Mouse (Mus musculus): ENCODE results near the gene Mpv17.

Gene Mpv17

DNA sequence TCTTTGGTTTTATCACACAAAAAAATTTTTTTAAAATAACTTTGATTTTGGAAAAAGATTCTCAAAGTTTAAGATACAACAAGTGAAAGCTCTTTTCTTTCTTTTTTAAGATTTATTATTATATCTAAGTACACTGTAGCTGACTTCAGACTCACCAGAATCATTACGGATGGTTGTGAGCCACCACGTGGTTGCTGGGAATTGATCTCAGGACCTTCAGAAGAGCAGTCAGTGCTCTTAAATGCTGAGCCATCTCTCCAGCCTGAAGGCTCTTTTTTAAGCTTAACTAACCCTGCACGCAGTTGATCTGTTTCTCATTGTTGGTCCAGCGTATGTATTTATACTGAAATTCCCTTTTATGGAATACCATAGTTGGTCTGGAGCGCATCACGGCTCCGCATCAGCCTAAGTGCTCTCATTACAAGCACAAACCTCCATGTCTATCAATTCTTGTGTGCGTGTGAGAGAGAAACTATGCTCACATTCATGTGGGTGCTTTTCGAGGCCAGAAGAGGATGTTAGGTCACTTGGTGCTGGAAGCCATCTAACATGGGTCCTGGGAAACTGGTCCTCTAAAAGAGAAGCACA, 27.2 kb upstream of the Mpv17 start:
- DNase-seq = no peak

DNA sequence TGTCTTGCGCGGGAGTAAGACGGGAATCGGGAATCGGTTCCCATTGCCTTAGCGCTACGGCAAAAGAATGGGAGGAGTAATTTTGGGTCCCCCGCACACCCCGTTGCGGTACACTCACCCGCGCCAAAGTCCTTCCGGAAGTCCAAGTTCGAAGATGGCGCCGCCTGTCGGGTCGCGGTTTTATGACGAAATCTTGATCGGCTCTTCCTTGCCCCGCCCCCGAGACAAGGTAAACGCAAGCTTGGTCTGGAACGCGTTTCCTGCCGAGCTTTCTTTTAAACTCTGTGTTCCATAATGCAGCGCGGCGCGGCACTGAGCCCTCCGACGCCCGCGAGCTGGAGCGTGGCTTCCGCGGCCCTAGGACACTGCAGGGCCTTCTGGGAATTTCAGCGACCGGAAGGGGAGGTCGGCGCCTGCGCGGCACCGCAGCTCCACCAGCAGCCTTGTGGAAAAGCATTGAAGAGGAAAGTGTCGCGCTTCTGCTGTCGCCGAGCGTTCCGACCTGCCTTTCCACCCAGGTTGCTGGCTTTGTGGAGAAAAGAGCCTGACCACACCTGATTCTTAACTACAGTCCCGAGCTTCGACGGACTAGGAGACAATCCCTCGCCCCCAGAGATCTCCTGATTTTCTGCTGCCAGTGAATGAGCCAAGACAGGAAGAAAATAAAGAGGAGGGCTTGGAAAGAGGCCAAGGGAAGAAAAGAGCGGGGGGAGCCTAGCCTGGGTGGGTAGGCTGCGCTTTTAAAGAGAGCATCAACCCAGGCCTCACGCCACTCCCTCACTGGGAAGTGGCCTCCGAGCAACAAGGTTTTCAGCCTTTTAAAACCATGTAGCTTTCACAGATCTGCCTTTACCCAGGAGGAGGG, 25.9 kb upstream of the Mpv17 start, which contains the start of the genes Gm29609 and Gtf3c2:
Gm29609 (minus strand) TSS at position 146 of the 865 bp plus-strand sequence.
Gtf3c2 (minus strand) TSS at position 379 of the 865 bp plus-strand sequence.
- peak; percentile 96 for DNase-seq

DNA sequence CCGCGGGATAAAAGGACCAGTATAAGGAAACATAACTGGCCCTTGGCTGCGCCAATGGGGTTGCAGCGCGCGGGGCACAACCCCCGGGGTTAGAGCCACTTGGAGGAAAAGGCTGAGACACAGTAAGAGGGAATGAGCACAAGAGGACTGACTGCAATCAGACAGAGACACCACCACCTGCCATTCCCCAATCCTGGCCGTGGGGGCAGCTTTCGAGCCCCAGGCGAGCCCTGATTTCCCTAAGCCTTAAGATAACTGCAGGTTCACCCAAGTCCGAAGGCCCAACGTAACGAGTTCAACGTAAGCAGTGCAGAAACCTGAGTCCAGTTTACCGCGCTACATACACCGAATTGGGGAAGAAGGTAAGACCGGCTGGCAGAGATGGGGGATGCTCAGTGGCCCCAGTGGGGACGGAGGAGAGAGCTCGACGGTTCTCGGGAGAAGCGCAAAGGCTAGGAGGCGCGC, 25.3 kb upstream of the Mpv17 start:
- DNase-seq = no peak

DNA sequence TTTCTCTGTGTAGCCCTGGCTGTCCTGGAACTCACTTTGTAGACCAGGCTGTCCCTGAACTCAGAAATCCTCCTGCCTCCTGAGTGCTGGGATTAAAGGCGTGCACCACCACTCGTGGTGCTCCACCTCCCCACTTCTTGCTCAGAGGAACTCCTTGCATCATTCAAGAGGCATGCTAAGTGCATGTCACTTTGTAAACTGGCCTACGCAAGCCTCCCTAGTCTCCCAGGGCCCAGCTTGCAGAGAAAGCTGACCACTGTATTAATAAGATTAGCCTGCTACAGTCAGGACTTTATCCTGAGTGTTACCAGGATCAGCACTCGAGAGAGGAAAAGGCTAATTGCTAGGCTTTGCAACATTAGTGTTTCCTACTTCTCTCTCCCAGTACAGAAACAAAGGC, 14.6 kb upstream of the Mpv17 start:
- no peak for DNase-seq

DNA sequence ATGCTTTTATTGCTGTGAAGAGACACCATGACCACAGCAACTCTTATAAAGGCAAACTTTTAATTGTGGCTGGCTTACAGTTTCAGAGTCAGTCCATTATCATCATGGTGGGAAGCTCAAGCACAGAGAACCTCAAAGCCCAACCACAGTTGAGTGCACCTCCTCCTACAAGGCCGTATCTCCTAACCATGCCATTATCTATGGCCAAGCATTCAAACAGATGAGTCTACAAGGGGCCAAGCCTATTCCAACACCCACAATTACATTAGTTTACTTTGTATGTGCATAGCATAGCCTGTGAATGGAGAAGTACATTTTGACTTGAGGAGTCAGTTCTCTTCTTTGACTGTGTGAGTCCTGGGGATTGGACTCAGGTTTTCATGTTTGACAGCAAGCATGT, 10.8 kb upstream of the Mpv17 start:
- no peak for DNase-seq

DNA sequence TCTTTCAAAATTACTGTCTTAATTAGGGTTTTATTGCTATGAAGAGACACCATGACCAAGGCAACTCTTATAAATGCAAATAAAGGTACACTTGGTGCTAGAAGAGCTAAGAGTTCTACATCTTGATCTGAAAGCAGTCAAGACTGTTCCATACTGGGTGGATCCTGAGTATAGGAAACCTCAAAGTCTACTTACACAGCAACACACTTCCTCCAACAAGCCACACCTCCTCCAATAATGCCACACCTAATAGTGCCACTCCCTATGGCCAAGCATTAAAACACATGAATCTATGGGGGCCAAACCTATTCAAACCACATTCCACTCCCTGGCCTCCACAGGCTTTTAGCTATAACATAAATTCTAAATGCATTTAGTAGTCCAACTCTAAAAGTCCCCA, 8.4 kb upstream of the Mpv17 start:
- DNase-seq = no peak

DNA sequence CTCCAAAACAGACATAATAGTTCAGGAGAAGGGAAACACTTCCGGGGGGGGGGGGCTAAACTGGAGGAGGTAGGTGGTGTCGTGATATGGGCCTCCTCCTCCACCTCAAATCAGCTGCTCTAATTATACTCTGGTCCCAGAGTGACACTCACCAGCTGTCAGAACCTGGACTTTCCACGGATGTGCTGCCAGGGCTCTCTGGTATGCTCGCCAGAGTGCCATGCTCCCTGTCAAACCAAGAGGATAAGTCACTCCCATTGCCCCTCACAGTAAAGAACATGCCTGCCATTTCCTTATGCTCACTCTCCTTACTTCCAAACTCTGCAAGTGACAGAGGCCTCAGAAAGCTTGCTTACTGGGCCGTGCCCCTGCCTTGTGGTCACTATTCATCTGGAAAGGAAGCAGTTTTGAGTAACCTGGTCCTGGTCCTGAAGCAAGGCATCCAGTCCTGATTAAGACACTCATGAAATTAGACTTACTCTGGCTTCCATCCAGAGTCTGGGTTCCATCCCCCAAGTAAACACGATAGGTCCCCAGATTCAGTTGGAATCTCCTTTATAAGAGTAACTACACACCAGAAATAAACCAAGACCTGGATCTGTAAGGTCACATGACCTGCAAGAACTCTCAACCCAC, 417 bp downstream of the Mpv17 start:
- DNase-seq = no peak

DNA sequence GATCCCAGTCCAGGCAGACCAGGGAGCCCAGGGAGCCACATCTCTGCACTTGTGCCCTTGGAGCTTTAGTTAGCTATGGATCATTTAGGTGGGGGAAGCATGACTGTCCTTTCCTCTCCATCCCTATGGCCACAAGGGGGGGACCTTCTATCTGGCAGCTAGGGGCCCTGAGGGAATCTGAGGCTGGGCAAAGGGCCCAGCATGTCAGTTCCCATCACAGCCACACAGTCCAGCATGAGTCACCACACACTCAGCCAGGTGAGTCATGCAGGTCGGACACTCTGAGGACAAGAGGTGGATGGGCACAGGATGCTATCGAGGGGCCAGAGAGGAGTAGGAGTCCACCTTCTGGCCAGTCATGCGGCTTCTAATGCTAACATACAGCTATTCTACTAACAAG, 2.3 kb downstream of the Mpv17 start:
- DNase-seq = no peak

DNA sequence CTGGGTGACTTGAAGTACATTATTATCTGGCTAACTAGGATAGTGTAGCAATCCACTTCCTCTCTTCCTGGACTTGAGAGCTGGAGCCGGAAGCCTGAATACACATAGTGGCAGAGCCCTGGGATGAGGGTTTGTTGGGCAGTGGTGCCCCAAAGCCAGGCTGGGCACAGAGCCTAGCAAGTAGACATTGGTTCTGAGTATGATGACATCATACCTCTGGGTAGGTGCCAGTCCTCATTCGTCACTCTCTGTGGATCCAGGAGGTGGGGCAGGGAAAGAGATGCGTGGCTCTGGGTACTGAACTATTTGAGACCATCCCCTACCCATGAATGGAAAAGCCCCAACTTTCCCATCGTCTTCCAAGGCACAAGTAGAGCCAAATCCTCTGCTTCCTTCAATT, 4.3 kb downstream of the Mpv17 start:
- DNase-seq = no peak

DNA sequence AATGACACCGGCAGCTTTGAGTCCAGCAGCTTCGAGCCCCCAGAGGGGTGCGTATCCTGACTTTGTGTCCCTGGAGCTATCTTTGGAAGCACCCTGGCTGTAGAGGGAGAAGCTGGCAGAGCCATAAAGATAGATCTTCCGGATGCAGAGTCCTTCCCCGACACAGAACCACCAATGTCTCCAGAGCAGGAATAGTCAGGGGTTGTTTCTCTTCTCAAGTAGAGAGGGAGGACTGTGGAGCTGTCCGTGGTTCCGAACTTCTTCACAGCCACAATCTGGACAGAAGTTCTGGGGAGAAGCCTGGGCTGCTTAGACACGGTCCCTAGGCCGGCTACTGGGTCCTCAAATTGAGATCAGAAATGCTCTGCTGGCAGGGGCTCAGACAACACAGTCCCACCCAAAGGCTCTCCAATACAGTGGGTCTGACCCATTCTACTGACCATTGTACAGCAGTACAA, 15.1 kb downstream of the Mpv17 start:
- no peak for DNase-seq

DNA sequence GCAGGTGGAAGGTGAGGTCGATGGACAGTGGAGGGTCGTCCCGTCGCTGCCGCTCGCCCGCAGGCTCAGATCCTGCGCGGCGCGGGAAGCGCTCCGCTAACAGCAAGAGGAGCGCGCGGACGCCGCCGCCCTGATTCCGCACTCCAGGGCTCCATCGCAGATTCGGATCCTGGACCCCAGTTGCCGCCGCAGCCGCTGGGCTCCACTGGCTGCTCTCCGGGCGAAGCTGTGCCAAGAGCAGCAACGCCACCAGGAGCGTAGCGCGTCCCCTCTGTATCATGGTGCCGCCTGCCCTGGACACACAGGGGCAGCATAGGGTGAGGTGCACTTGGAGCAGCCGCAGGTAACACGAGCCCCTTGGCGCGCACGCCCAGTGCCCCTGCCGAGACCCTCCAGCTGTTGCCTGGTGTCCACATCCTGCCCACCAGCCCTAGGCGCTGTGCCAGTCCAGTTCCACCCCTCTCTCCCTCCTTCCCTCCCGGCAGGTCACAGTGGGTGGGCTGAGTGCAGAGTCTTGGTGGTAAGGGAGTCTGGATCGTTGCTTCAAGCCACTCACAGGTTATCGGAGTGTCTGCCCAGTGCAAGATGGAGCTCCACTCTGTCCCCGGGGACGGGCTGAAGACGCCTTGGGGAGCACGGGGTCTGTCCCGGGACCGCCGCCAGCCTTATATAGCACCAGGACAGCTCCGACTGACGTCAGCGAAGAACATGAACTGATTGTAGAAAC, 15.6 kb downstream of the Mpv17 start, which contains the start of gene Ucn:
Ucn (minus strand) TSS at position 589 of the 727 bp plus-strand sequence.
- no peak for DNase-seq

DNA sequence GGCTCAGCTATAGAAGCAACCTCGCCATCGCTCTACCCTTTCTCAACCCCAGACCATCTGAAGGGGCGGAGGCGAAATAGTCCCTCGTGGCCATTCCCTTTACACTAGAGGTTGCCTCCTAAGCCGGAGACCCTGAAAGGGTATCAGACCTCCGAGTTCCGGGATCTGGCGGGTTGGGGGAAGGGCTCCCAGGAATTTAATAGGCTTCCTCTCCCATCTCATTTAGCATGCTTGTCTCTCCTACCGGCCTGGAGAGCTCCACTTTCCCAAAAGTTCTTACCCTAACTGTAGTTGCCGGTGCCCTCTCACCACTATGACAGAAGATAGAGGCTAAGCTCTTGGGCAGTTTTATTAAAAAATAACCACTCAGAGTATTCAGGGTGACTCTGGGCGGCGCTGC, 16.4 kb downstream of the Mpv17 start:
- no peak for DNase-seq

DNA sequence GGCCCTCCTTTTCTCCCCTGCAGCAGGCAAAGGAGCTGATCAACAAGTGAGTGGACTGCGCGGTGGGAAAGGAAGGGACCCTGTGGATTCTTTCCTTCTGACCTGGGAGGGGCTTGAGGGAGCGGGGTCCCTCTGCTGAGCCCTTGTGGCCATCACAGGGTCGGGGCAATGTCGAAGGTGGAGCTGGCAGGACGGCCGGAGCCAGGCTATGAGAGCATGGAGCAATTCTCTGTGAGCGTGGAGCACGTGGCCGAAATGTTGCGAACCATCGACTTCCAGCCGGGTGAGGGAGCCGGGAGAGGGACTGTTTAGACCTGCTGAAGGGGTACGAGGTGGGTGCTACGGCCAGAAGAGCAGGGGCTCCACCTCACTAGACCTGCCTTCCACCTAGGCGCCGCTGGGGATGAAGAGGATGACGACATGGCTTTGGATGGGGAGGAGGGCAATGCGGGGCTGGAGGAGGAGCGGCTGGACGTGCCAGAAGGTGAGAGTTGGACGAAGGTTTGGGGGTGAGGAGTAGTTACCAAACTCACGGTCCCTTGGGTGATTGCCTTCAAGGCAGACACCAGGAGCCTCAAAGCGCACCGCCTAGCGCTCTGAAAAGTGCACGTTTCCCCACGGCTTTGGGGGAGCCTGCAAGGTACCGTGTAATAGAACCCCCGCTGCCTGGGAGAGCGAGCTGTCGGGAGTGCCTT, 17.2 kb downstream of the Mpv17 start:
- no peak for DNase-seq

DNA sequence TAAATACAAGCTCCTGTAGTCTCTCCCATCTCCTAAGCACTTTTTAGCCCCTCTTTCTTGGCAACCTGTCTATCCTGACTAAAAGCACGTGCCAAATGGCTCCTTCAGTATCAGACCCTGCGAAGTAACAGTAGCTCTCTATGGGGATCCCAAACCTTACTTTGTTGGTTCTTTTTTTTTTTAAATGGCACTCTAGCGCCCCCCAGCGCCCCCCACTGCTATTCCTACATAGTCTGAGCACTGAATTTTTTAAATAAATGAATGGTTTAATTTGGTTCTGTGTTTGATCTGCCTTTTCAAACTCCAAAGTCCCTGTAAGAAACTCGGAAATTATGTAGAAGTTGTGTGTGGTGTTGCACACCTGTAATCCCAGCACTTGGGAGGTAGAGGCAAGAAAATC, 28.0 kb downstream of the Mpv17 start:
- no peak for DNase-seq

DNA sequence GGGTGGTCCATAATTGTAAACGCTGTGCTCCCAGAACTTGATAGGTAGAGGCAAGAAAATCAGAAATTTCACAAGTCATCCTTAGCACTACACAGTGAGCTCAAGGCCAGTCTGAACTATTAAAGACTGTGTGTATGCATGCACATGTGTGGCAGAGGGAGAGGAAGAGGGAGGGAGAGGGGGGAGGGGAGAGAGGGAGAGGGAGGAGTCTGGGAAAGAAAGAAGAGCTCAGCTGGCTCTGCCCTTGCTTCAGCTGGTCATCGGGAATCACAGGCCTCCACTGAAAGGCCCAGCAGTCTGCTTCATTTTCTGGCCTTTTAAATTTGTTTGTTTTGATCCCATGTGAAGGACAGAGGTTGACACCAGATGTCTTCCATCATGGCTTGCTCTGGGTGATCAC, 30.6 kb downstream of the Mpv17 start:
- DNase-seq = no peak

DNA sequence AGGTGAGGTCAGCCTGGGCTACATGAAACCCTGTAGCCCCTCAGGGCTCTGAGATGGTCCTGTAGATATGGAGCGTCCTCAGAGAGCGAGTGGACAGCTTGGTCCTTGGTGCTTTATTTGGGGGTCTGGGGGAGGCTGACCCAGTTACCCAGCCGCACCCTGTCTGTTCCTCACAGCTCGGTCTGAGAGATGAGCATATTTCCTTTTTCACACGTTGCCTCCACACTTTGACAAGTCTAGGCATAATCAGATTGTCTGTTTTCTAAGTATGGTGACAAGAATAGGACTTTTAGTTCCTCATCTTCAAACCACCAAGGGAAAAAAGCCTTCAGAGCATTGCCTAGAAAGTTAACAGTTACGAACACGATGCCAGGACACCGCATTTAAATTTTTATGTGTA, 32.9 kb downstream of the Mpv17 start:
- DNase-seq = no peak

DNA sequence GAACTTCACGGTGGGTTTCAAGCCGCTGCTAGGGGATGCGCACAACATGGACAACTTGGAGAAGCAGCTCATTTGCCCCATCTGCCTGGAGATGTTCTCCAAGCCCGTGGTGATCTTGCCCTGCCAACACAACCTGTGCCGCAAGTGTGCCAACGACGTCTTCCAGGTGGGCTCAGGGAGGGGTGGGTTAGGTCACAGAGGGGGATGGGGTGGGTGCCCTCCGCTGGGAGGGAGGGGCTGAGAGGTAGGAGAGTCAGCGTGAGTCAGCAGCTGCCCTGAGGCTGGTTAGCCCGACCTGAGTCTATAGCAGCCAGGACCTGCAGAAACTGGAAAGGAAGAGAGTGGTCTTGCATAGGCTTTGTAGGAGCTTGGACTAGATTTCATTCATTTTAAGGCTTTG, 37.1 kb downstream of the Mpv17 start:
- DNase-seq = no peak

DNA sequence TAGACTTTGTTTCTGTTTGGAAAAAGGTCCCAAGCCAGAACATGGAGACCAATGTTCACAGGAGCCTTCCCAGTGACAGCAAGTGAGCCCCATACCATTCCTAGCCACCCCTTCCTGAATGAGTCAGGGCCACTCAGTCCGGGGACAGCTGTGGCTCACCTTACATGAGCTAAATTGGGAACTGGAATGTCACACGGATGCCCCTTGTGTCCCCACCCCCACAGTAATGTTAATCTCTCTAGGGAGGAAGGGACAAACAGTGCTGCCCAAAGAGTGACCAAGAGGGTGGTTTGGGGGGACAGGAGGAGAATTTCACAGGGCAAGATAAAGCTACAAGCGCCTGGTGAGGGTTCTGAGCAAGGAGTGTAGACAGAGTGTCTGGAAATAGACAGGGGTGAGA, 37.7 kb downstream of the Mpv17 start, which contains the start of gene Trim54:
Trim54 (plus strand) TSS at position 359 of the 400 bp plus-strand sequence.
- DNase-seq = no peak

DNA sequence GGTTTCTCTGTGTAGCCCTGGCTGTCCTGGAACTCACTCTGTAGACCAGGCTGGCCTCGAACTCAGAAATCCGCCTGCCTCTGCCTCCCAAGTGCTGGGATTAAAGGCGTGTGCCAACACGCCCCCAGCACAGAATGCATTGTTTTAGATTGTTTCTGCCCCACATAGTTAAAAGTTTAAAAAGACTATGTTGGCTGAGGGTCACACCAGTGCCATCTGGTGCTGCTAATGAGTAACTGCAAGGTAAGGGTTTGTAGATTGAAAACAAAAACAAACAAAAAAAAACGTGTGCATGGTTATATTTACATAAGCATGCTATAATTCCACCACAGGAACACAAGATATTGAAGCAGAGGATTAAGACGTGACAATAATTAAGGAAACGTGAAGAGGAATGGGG, 43.3 kb downstream of the Mpv17 start:
- peak; percentile 11 for DNase-seq

DNA sequence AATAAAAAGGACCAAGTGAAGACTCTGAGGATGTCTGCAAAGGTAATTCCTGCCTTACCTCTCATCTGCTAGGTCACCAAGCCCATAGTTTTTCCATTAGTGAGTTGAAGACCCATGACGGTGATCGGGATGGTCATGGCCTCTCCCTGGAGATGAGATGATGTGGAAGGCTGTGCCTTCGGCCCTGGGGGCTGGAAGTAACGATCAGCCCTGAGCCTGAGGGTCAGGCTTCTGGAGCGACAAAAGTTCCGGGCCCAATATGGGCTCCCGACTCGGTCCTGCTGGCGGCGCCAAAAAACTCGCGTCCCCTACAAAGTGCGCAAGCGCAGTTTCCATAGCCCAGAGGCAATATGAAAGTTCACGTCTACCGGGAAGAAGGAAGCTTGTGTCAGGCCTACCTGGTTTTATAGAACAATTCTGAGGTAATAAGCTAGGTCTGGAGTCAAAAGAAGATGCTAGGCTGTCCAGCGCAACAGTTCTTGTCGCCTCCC, 46.0 kb downstream of the Mpv17 start, which contains the start of gene Slc30a3:
Slc30a3 (minus strand) TSS at position 238 of the 491 bp plus-strand sequence.
- DNase-seq = no peak

DNA sequence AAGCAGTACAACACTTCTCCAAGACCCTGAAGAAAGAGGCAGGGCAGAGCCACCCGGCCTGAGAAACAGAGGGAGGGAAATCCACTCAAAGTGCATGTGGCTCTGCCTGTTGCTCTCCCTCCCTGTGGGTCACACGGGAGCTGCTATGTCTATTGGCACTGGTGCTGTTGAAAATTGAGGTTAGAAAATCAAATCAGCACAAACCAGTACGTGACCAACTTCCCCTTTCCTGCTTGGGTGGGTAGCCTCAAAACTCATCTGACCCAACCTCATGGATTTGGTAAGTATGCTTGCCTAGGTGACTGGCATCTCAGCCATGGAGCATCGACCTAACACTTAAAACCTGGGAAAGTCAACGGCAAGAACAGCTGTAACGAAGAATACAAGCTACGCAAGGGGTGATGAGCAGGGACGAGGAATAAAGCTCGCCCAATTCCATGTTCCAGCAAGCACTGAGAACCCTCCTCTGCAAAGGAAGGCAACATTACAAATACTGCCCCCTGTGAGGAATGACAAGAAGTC, 48.2 kb downstream of the Mpv17 start, which contains the start of gene Dnajc5g:
Dnajc5g (plus strand) TSS at position 472 of the 522 bp plus-strand sequence.
- no peak for DNase-seq
